Mouse (Mus musculus): ENCODE data around the gene Fam98c. TPM values are rescaled to one million over a fixed set of nuclear protein-coding genes. Genes with fewer than 3 reads are reported as not detected.

Gene Fam98c
- total RNA-seq, 2 experiments from 2014 or later = 12.9 to 17.3 TPM

GRCm38 (mm10) chr7:29108992-29109955, 46.8 kb downstream of the Fam98c start:
- peak; percentile 71 for DNase-seq

Other genes with a start within 250 kb of the Fam98c start
- 100 to 1,000 TPM; 236 to 261 TPM for gene Actn4, start 193.9 kb downstream of the Fam98c start, total RNA-seq (2021)
- gene Eif3k, start 174.4 kb downstream of the Fam98c start, total RNA-seq (2021) = 100 to 1,000 TPM; 240 to 250 TPM
- gene Map4k1, start 174.2 kb downstream of the Fam98c start, total RNA-seq (2021) = 1 to 10 TPM; 3.3 to 4.9 TPM
- 10 to 100 TPM; 11.2 to 44.9 TPM for gene Ryr1, start 31.1 kb downstream of the Fam98c start, total RNA-seq (2021)
- gene Rasgrp4, start 21.4 kb downstream of the Fam98c start, total RNA-seq (2021) = 1 to 10 TPM; 2.1 to 2.2 TPM
- 1 to 10 TPM in 1 of 2 experiments, under 1 TPM in 1; 0.69 to 1.3 TPM for gene Ggn, start 14.0 kb upstream of the Fam98c start, total RNA-seq (2021)
- gene Spred3, start 14.2 kb upstream of the Fam98c start, total RNA-seq (2021) = 1 to 10 TPM; 4.8 to 9.6 TPM
- gene Psmd8, start 24.5 kb upstream of the Fam98c start, total RNA-seq (2021) = 100 to 1,000 TPM; 214 to 221 TPM
- under 1 TPM; 0.42 to 0.61 TPM for gene Catsperg1, start 57.8 kb upstream of the Fam98c start, total RNA-seq (2021)
- gene Kcnk6, start 76.3 kb upstream of the Fam98c start, total RNA-seq (2021) = 1 to 10 TPM; 3.7 to 4.6 TPM
- gene Yif1b, start 82.1 kb upstream of the Fam98c start, total RNA-seq (2021) = 10 to 100 TPM; 77.2 to 81.7 TPM
- 1 to 10 TPM; 2.0 to 2.4 TPM for gene 2200002D01Rik, start 92.2 kb upstream of the Fam98c start, total RNA-seq (2021)
- gene Spint2, start 125.7 kb upstream of the Fam98c start, total RNA-seq (2021) = 10 to 100 TPM; 33.2 to 36.6 TPM
- gene Ppp1r14a, start 133.1 kb upstream of the Fam98c start, total RNA-seq (2021) = 10 to 100 TPM; 13.8 to 14.3 TPM
- 1 to 10 TPM; 1.4 to 2.6 TPM for gene Dpf1, start 147.7 kb upstream of the Fam98c start, total RNA-seq (2021)